Mouse (Mus musculus): Measurements from ENCODE around the gene Nudt21. TPM values are rescaled to one million over a fixed set of nuclear protein-coding genes. Genes with fewer than 3 reads are reported as not detected.

The Nudt21 gene
- total RNA-seq (2022) = 10 to 100 TPM in 2 of 4 experiments, 1 to 10 TPM in 2; 7.7 to 11.0 (median 9.8) TPM

DNA sequence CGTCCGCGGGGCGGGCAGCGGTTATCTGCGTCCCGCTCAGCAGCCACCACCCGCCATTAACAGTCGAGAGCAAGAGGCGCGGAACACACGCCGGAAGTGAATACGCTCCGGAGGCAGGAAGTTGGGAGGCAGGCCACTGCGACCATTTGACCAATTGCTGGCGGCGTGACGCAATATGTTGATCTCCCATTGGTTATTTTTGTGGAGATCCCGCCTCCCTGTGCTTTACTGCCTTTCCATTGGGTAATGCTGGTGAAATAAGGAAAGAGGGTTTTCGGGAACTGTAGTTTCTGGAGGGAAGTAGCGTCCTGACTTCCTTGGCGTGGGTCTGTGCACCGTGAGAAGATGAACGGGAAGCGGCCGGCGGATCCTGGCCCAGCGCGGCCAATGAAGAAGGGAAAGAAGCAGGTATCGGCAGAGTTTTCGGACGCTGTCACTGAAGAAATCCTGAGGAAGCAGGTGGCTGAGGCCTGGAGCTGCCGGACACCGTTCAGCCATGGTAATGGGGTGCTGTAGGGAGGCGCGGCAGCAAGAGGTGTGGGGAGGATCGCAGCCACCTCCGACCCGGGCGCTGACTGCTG, at the start of gene Nudt21, which contains the start of gene Ogfod1:
Nudt21 (minus strand) TSS at position 88 of the 581 bp plus-strand sequence.
Ogfod1 (plus strand) TSS at position 255 of the 581 bp plus-strand sequence.
- DNase-seq (ENCODE audit: low spot score in 2 of 2) = peak; percentile 90 to 91

DNA sequence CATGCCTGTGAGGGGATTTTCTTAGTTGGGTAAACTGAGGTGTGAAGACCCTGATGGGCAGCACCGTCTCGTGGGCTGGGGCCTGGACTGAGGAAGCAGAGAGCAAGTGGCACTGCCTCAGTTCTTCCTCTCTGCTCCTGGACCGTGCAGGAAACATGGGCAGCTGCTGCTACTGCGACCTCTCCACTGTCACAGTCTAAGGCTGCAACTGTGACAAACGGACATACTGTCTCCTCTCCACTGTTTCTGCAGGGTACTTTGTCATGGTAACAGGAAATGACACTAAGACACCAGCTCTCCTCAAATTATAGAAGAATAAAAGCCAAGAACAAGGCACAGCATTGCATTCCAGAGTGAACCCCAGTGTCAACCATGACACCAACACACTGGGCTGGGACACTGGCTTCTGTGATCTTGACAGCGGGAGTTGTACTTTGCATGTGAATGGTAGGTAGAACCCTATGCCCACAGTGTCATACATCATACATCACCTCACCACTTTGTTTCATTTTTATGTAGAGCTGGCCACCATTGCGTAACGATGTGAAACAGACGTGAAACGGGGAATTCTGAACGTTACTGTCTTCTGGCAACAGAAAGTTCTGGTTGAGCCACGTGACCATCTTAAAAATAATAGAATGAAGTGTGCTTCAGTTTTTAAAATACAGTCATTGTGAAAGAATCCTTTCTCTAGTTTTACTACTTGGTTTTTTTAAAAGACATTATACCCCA, 39.8 kb upstream of the Nudt21 start:
- no peak for DNase-seq (ENCODE audit: low spot score in 2 of 2)

GRCm38 (mm10) chr8:94068793-94069192, 32.0 kb upstream of the Nudt21 start:
- no peak for DNase-seq (ENCODE audit: low spot score in 2 of 2)

GRCm38 (mm10) chr8:94066121-94066863, 29.5 kb upstream of the Nudt21 start:
- DNase-seq (ENCODE audit: low spot score in 2 of 2) = no peak

DNA sequence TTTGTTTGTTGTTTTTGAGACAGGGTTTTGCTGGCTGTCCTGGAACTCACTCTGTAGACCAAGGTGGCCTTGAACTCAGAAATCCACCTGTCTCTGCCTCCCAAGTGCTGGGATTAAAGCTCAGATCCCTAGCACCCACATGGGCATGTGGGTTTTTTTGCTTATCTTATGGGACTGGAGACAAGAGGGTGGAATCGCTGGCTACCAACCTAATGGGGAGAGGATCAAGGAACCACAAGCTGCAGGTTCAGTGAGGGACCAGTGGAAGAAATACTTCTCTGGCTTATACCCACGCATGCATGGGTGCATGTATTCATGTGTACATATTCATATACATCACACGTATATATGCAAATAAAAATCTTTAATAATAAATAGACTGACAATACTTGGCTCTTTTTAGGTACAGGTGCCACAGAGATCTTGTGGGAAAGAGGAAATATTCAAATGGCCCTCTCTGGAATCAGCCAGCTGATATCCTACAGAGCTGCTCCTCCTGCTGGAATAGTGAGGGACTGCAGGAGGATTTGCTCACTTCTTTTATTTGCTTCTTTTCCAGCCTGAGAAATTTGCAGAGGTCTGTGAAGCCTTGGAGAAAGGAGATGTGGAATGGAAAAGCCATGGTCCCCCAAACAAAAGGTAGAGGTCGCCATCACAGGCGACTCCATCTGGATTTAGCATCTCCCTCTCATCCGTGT, 20.5 kb upstream of the Nudt21 start:
- DNase-seq (ENCODE audit: low spot score in 2 of 2) = peak in 1 of 2 experiments; percentile 7

GRCm38 (mm10) chr8:94052696-94053095, 15.9 kb upstream of the Nudt21 start:
- no peak for DNase-seq (ENCODE audit: low spot score in 2 of 2)

GRCm38 (mm10) chr8:94047845-94048244, 11.0 kb upstream of the Nudt21 start:
- DNase-seq (ENCODE audit: low spot score in 2 of 2) = no peak

DNA sequence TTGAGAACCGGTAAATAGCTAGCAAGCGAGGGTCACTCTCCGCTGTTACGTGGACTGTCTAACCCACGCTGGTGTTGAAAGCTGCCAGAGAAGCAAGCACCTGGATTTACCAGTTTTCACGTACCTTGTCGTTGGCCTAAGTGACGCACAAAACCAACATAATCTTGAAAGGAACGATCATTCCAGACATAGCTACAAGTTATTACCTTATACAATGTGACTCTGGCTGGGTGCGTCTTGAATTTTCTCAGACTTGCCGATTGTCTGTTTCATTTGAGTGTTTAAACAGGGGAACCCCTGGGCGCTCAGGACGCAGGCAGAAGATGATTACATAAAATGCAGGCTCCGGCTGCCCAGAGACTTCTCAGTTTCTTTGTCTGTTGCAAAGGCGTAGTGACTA, 975 bp upstream of the Nudt21 start:
- no peak for DNase-seq (ENCODE audit: low spot score in 2 of 2)

DNA sequence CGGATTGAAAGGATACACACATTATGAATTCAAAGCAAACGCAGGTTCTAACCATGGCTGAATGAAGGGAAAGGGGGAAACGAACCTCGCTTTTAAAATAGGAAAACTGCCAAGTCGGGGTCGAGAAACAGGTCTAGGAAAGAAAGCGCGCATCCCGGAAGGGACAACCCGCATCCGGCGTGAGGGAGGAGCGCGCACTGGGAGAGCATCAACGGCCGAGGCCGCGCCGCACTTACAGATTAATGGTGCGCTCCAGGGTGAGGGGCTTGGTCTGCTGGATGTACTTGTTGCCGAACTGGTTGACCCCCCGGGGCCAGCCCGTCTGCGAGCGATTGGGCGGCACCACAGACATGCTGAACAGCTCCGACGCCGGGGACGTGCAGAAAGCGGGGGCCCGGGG, 290 bp downstream of the Nudt21 start:
- DNase-seq (ENCODE audit: low spot score in 2 of 2) = peak in 1 of 2 experiments; percentile 21

DNA sequence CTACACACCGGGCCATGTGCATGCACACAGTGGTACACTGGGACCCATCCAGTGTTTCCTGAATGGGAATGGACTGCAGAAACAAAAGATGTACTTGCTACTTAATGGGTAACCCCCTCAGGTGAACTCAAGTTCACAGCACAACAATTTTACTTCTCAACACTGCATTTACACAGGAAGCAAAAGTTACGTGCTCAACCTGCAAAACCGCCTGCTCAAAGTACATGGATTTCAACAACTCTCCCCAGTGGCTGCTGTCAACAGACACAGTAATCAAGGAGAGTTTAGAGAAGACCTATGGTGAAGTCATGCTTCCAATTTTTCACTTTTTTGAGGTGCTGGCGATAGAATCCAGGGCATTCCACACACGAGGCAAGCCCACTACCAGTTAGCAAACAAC, 1.6 kb downstream of the Nudt21 start:
- no peak for DNase-seq (ENCODE audit: low spot score in 2 of 2)

- DNase-seq (ENCODE audit: low spot score in 2 of 2) = no peak
Measured at GRCm38 (mm10) chr8:94033601-94034000, 3.2 kb downstream of the Nudt21 start.

- no peak for DNase-seq (ENCODE audit: low spot score in 2 of 2)
Measured at GRCm38 (mm10) chr8:94029701-94030100, 7.1 kb downstream of the Nudt21 start.

- DNase-seq (ENCODE audit: low spot score in 2 of 2) = no peak
Measured at GRCm38 (mm10) chr8:94023916-94024315, 12.9 kb downstream of the Nudt21 start.

DNA sequence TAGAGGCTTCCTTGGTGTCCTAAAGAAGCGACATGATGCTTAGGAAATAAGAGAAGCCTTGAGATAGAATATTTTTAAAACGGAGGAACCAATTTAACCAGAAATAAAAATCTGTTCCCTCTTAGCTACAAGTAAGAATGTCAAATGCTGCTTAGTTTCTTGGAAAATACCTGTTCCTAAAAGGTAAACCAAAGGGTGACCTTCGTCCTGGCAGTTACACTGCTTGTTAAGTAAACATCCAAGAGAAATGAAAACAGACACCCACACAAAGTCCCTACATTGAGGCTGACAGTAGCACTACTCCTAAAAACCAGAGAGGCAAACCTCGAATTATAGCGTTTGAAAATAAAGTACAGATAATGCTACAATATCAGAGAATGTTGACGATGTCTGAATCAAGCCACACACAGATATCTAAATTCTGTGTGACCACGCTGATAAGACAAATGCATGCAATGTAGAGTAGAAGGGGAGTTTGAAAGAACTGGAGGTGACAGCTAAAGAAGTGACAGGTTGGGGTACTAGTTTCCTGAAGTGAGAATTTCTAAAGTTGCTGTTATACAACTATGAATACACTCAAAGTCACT, 23.7 kb downstream of the Nudt21 start:
- DNase-seq (ENCODE audit: low spot score in 2 of 2) = no peak

GRCm38 (mm10) chr8:94012013-94012951, 24.5 kb downstream of the Nudt21 start, which contains the start of gene Amfr:
TSS of gene Amfr (minus strand) at chr8:94012842.
- DNase-seq (ENCODE audit: low spot score in 2 of 2) = peak; percentile 36 to 49

GRCm38 (mm10) chr8:94011076-94012012, 25.5 kb downstream of the Nudt21 start:
- DNase-seq (ENCODE audit: low spot score in 2 of 2) = no peak

DNA sequence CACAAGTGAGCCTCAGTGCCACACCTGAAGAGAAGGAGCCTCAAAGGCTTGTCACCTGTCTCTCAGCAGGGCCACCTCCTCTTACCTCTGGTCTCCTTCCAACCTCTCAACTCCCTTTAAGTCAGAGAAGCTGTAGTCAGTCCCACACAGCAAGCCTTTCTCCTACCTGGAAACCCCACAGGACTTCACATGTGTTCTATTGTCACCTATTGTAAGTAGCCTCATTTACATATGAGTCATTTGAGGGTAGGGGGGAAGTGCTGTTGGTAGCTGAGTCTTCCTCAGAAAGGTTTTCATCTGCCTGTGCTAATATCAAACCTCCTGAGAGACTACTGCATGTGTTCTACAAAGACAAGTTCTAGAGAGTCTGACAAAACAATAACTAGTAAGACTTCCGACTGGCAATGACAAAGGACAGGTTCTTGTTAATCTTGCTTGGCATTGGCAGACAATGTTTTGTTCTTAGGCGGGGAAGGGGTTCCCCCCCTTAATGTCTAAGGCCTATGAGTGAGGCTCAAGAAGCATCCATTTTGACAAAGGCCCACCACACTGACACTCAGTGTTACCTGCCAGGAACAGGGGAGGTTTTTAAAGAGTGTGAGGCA, 26.6 kb downstream of the Nudt21 start:
- no peak for DNase-seq (ENCODE audit: low spot score in 2 of 2)

DNA sequence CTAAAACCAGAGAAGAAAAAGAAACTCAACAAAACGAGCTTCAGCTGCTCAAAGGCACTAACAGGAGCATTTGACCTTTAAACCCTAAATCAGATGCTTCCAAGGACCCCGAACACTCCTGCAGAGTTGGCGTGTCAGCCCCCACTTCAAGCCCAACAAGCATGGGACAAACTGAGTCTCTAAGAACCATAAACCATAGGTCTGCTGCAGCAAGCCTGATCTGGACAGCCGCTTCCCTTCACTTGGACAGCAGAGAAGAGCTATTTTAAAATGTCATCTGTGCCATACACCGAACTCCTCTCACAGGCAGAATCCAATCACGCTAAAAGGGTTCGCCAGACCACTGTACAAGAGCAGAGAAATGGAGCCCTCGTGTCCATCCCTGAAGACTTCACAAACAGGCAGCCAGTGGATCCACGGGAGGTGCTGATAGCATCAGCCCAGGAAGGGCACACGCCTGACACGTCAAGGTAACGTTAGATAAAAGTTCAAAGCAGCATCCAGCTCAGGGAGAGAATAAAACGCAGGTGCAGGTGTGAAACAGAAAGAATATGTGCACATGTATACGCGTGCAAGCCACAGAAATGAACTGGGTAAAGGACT, 27.5 kb downstream of the Nudt21 start:
- peak in 1 of 2 experiments; percentile 3 for DNase-seq (ENCODE audit: low spot score in 2 of 2)
